Mouse (Mus musculus): Measurements from ENCODE around the gene Hist1h2ai.
"Not testable (repeated sequence)": the region's sequence is repeated elsewhere in the genome, so short reads cannot be mapped to it uniquely, and the experiment has no call there.

DNA sequence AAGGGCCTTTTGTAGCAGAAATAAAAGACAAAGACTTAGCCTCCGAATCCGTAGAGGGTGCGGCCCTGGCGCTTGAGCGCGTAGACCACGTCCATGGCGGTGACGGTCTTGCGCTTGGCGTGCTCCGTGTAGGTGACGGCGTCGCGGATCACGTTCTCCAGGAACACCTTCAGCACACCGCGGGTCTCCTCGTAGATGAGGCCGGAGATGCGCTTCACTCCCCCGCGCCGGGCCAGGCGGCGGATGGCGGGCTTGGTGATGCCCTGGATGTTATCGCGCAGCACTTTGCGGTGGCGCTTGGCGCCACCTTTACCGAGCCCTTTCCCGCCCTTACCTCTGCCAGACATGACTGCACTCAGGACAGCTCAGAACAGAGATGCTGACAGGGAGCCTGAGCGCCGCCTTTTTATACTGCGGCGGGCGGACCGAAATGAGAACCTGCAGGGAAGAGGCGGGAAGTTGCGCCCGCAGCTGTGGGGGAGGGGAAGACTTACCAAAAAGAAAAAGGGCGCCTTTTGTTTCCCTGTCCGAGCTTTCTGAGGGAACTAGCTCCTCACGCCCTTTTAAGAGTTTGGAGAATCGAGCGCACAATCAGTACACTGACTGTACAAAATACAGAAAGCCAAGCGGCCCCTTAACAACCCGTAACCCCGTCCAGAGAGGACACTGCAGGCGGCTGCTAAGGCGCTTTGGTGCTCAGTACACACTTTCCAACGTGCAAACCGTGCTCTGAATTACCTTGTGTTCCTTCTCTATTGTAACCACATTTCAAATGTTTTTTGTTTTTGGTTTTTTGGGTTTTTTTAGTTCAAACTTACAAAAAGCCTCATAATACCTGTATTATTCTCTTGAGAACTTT, 34.2 kb downstream of the Hist1h2ai start, which contains the start of gene Hist1h4k:
- TF ChIP-seq MAFK (IDR thresholded peaks at IDR 0.05; ENCODE audit: borderline replicate concordance, low read depth, low read length); SIN3A (IDR thresholded peaks at IDR 0.05; ENCODE audit: low read length): not testable (repeated sequence)
